Mouse (Mus musculus): Measurements from ENCODE around the gene Cd109. TPM values are rescaled to one million over a fixed set of nuclear protein-coding genes. Genes with fewer than 3 reads are reported as not detected.

The Cd109 gene
- polyA plus RNA-seq, 2 experiments, result 9.4 to 18.0 TPM

GRCm38 (mm10) chr9:78619285-78619684 is 3.9 kb downstream of the Cd109 start:
- 75% methylated on average over 9 of the region's 9 CpGs for WGBS
- H3K36me3 ChIP-seq (ENCODE audit: control insufficient read depth, insufficient read depth, low read length), result no peaks in the 10 kb centered on the region
- no peak overlapping the region for H3K27ac ChIP-seq (replicated peaks; ENCODE audit: low read depth, low read length)
- no peak for TF ChIP-seq POLR2A (IDR thresholded peaks at IDR 0.05; ENCODE audit: borderline replicate concordance, extremely low read depth, insufficient read depth, insufficient read length)
- no peak overlapping the region for H3K4me2 ChIP-seq (replicated peaks; ENCODE audit: low read depth, low read length, severe bottlenecking)
- ATAC-seq (ENCODE audit: low FRiP score, low read depth), result no peak
- peaks cover 18% of the 10 kb centered on the region for H3K4me1 ChIP-seq (ENCODE audit: control insufficient read depth, insufficient read depth, low read length)
- no peak overlapping the region for H3K4me3 ChIP-seq (replicated peaks; ENCODE audit: low read length)
- H3K9ac ChIP-seq (ENCODE audit: low read depth, low read length, severe bottlenecking), result no peak overlapping the region
- DNase-seq (ENCODE audit: low spot score), result no peak
- no peaks in the 10 kb centered on the region for H3K9me3 ChIP-seq (ENCODE audit: control insufficient read depth, low read length)
- H3K27me3 ChIP-seq (ENCODE audit: control insufficient read depth, insufficient read depth, low read length), result no peaks in the 10 kb centered on the region

- Histone ChIP-seq H3K4me1 (ENCODE audit: control insufficient read depth, insufficient read depth, low read length) (no peaks in the 10 kb centered on the region), H3K9me3 (ENCODE audit: control insufficient read depth, low read length) (no peaks in the 10 kb centered on the region), H3K27ac (replicated peaks; ENCODE audit: low read depth, low read length) (no peak overlapping the region), H3K9ac (ENCODE audit: low read depth, low read length, severe bottlenecking) (no peak overlapping the region), H3K27me3 (ENCODE audit: control insufficient read depth, insufficient read depth, low read length) (no peaks in the 10 kb centered on the region), H3K36me3 (ENCODE audit: control insufficient read depth, insufficient read depth, low read length) (no peaks in the 10 kb centered on the region), H3K4me2 (replicated peaks; ENCODE audit: low read depth, low read length, severe bottlenecking) (no peak overlapping the region), H3K4me3 (replicated peaks; ENCODE audit: low read length) (no peak overlapping the region)
- WGBS, result 72% methylated on average over 10 of the region's 10 CpGs
- ATAC-seq (ENCODE audit: low FRiP score, low read depth) (no peak), DNase-seq (ENCODE audit: low spot score) (no peak)
- TF ChIP-seq POLR2A (IDR thresholded peaks at IDR 0.05; ENCODE audit: borderline replicate concordance, extremely low read depth, insufficient read depth, insufficient read length), result no peak
Measured at GRCm38 (mm10) chr9:78623301-78623747, 8.0 kb downstream of the Cd109 start.

- 53% methylated on average over 6 of the region's 6 CpGs for WGBS
- no peak for DNase-seq (ENCODE audit: low spot score)
- H3K4me2 ChIP-seq (replicated peaks; ENCODE audit: low read depth, low read length, severe bottlenecking), result no peak overlapping the region
Measured at GRCm38 (mm10) chr9:78629991-78630390, 14.6 kb downstream of the Cd109 start.

GRCm38 (mm10) chr9:78631755-78632434 is 16.5 kb downstream of the Cd109 start:
- H3K27me3 ChIP-seq (ENCODE audit: control insufficient read depth, insufficient read depth, low read length), result no peaks in the 10 kb centered on the region
- H3K9ac ChIP-seq (ENCODE audit: low read depth, low read length, severe bottlenecking), result no peak overlapping the region
- 80% methylated on average over 6 of the region's 6 CpGs for WGBS
- no peak overlapping the region for H3K4me3 ChIP-seq (replicated peaks; ENCODE audit: low read length)
- no peak for TF ChIP-seq POLR2A (IDR thresholded peaks at IDR 0.05; ENCODE audit: borderline replicate concordance, extremely low read depth, insufficient read depth, insufficient read length)
- H3K9me3 ChIP-seq (ENCODE audit: control insufficient read depth, low read length), result no peaks in the 10 kb centered on the region
- no peak overlapping the region for H3K27ac ChIP-seq (replicated peaks; ENCODE audit: low read depth, low read length)
- H3K4me1 ChIP-seq (ENCODE audit: control insufficient read depth, insufficient read depth, low read length), result no peaks in the 10 kb centered on the region
- no peaks in the 10 kb centered on the region for H3K36me3 ChIP-seq (ENCODE audit: control insufficient read depth, insufficient read depth, low read length)
- no peak overlapping the region for H3K4me2 ChIP-seq (replicated peaks; ENCODE audit: low read depth, low read length, severe bottlenecking)
- no peak for DNase-seq (ENCODE audit: low spot score)
- no peak for ATAC-seq (ENCODE audit: low FRiP score, low read depth)

More at GRCm38 (mm10) chr9:78629991-78630390, 14.6 kb downstream of the Cd109 start:
- Histone ChIP-seq H3K9me3 (ENCODE audit: control insufficient read depth, low read length) (no peaks in the 10 kb centered on the region), H3K27ac (replicated peaks; ENCODE audit: low read depth, low read length) (no peak overlapping the region), H3K4me3 (replicated peaks; ENCODE audit: low read length) (no peak overlapping the region), H3K4me1 (ENCODE audit: control insufficient read depth, insufficient read depth, low read length) (no peaks in the 10 kb centered on the region), H3K36me3 (ENCODE audit: control insufficient read depth, insufficient read depth, low read length) (no peaks in the 10 kb centered on the region), H3K27me3 (ENCODE audit: control insufficient read depth, insufficient read depth, low read length) (no peaks in the 10 kb centered on the region), H3K9ac (ENCODE audit: low read depth, low read length, severe bottlenecking) (no peak overlapping the region)
- ATAC-seq (ENCODE audit: low FRiP score, low read depth), result no peak
- no peak for TF ChIP-seq POLR2A (IDR thresholded peaks at IDR 0.05; ENCODE audit: borderline replicate concordance, extremely low read depth, insufficient read depth, insufficient read length)

GRCm38 (mm10) chr9:78633976-78634375 is 18.6 kb downstream of the Cd109 start:
- 0 out of 2 replicates have a peak, but pooled peaks cover 2% of the 10 kb centered on the region for H3K4me1 ChIP-seq (ENCODE audit: control insufficient read depth, insufficient read depth, low read length)
- no peak overlapping the region for H3K9ac ChIP-seq (ENCODE audit: low read depth, low read length, severe bottlenecking)
- H3K27me3 ChIP-seq (ENCODE audit: control insufficient read depth, insufficient read depth, low read length), result no peaks in the 10 kb centered on the region
- no peaks in the 10 kb centered on the region for H3K36me3 ChIP-seq (ENCODE audit: control insufficient read depth, insufficient read depth, low read length)
- no peaks in the 10 kb centered on the region for H3K9me3 ChIP-seq (ENCODE audit: control insufficient read depth, low read length)
- 93% methylated on average over 3 of the region's 3 CpGs for WGBS
- ATAC-seq (ENCODE audit: low FRiP score, low read depth) (no peak), DNase-seq (ENCODE audit: low spot score) (no peak)
- H3K27ac ChIP-seq (replicated peaks; ENCODE audit: low read depth, low read length), result no peak overlapping the region
- no peak overlapping the region for H3K4me3 ChIP-seq (replicated peaks; ENCODE audit: low read length)
- TF ChIP-seq POLR2A (IDR thresholded peaks at IDR 0.05; ENCODE audit: borderline replicate concordance, extremely low read depth, insufficient read depth, insufficient read length), result no peak
- H3K4me2 ChIP-seq (replicated peaks; ENCODE audit: low read depth, low read length, severe bottlenecking), result no peak overlapping the region

All from limb, embryonic 14.5 days (tissue).